Mouse (Mus musculus) limb, embryonic 14.5 days (tissue): ENCODE data around the gene 4933421I07Rik. TPM values are rescaled to one million over a fixed set of nuclear protein-coding genes. Genes with fewer than 3 reads are reported as not detected.

ENCODE experiments used
- ATAC-seq: fragments of 200-750 bp; cut with Nextera tagmentation; 2 replicates; pipeline ENCODE4 v1.8.0; 2017; ENCODE audit warnings: low read depth, moderate number of reproducible peaks, moderate TSS enrichment; ENCODE audit not compliant: low FRiP score
- DNase-seq: peaks from one replicate; pipeline ENCODE4 v3.0.0-alpha.2; 2015; ENCODE audit warnings: low spot score
- H3K27ac ChIP-seq: fragments of 300-500 bp; sonication (generic); replicated peaks from 2 replicates; pipeline ENCODE4 v1.5.1; 2014; ENCODE audit warnings: low read depth, mild to moderate bottlenecking, low read length, moderate library complexity, mixed read lengths
- H3K27me3 ChIP-seq: fragments of 300-500 bp; sonication (generic); 2 replicates; pipeline ENCODE4 v1.6.1; 2014; ENCODE audit warnings: low read length, mixed read lengths; ENCODE audit not compliant: control insufficient read depth, insufficient read depth
- H3K36me3 ChIP-seq: fragments of 300-500 bp; sonication (generic); 2 replicates; pipeline ENCODE4 v1.6.1; 2014; ENCODE audit warnings: mild to moderate bottlenecking, low read length, moderate library complexity, mixed read lengths; ENCODE audit not compliant: control insufficient read depth, insufficient read depth
- H3K4me1 ChIP-seq: fragments of 300-500 bp; sonication (generic); 2 replicates; pipeline ENCODE4 v1.6.1; 2014; ENCODE audit warnings: antibody characterized with exemption, low read length, mixed read lengths; ENCODE audit not compliant: control insufficient read depth, insufficient read depth
- H3K4me2 ChIP-seq: fragments of 300-500 bp; sonication (generic); replicated peaks from 2 replicates; pipeline ENCODE4 v1.6.1; 2014; ENCODE audit warnings: low read depth, mild to moderate bottlenecking, low read length, moderate library complexity; ENCODE audit not compliant: severe bottlenecking
- H3K4me3 ChIP-seq: fragments of 300-500 bp; sonication (generic); replicated peaks from 2 replicates; pipeline ENCODE4 v1.5.1; 2014; ENCODE audit warnings: low read length
- H3K9ac ChIP-seq: fragments of 300-500 bp; sonication (generic); 2 replicates; pipeline ENCODE4 v1.6.1; 2014; ENCODE audit warnings: mild to moderate bottlenecking, low read depth, low read length, moderate library complexity; ENCODE audit not compliant: severe bottlenecking
- H3K9me3 ChIP-seq: fragments of 300-500 bp; sonication (generic); 2 replicates; pipeline ENCODE4 v1.6.1; 2016; ENCODE audit warnings: low read length; ENCODE audit not compliant: control insufficient read depth
- POLR2A ChIP-seq: fragments of 200-500 bp; IDR thresholded peaks from 2 replicates; pipeline ENCODE4 v1.8.0; 2012; ENCODE audit warnings: inconsistent platforms, mild to moderate bottlenecking, moderate library complexity, borderline replicate concordance; ENCODE audit not compliant: insufficient read depth, insufficient read length; ENCODE audit errors: extremely low read depth
- WGBS: fragments of 180-500 bp; shearing (Covaris S2); extraction: QIAGEN DNeasy Blood & Tissue Kit; methylation state at CpG from one replicate; pipeline ENCODE4 v1.1.7; 2014; 5-methylcytosine and 5-hydroxymethylcytosine counted together
- polyA plus RNA-seq, 2 experiments: library from polyadenylated mRNA; depleted of rRNA in 1 of 2; stranded (reverse) in 1 of 2; unstranded in 1 of 2; fragments of >200 nt; fragmentation: Nextera tagmentation in 1 of 2; extraction: Ambion mirVana in 1 of 2; gene quantifications; 2 replicates each; pipeline versions ENCODE4 v1.2.1 to v1.2.3; 2012 to 2014

Gene 4933421I07Rik
- polyA plus RNA-seq (2012; rRNA removed) (not detected in 2 replicates), polyA plus RNA-seq (2014; fragmentation: Nextera tagmentation; extraction: Ambion mirVana) (not detected in 2 replicates)

DNA sequence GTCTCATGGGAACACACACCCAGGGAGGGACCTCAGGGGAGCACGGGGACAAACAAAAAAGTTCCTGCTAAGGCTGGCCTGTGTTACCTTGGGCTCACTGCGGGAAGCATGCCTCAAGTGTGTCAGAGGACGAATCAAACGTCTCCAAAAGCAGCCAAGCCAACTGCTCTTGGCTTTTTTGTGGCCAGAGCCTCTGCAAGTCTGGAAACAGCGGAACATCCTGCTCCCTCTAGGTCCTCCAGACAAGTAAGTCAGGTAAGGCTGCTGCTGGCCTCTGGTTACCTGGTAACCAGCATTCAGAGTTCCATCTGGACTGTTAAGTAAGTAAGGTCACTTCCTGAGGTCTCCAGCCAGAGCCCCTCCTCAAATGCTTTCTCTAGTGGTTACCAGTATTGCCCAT, at the start of gene 4933421I07Rik:
Gene 4933421I07Rik (minus strand): TSS at position 271 of the 400 bp plus-strand sequence.
- no peaks in the 10 kb centered on the region for H3K36me3 ChIP-seq
- no peaks in the 10 kb centered on the region for H3K4me1 ChIP-seq
- H3K27ac ChIP-seq: no peak within 1 kb of the TSS
- ATAC-seq (no peak), DNase-seq (no peak)
- H3K4me2 ChIP-seq: no peak within 1 kb of the TSS
- H3K4me3 ChIP-seq: no peak within 1 kb of the TSS
- H3K27me3 ChIP-seq: no peaks in the 10 kb centered on the region
- TF ChIP-seq POLR2A: no peak
- 72% methylated on average over 5 of the region's 5 CpGs for WGBS
- H3K9ac ChIP-seq: no peak within 1 kb of the TSS
- 0 out of 2 replicates have a peak, but pooled peaks cover 5% of the 10 kb centered on the region for H3K9me3 ChIP-seq

DNA sequence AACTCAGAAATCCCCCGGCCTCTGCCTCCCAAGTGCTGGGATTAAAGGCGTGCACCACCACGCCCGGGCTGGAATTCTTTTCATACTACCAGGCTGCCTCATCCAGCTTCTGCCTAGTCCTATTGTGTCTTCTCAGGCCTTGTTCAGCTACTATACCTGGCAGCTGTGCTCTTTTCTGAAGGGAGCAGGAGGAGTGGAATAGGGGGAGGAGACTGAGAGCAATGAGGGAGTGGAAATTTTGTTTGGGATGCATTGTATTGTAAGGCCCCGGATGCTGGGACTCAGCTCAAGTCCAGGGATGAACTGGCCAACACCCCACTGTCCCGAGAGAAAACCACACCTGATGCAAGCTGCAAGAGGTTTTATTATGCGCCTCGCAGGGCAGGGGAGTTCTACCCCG, 49.4 kb upstream of the 4933421I07Rik start:
- no peak for ATAC-seq

DNA sequence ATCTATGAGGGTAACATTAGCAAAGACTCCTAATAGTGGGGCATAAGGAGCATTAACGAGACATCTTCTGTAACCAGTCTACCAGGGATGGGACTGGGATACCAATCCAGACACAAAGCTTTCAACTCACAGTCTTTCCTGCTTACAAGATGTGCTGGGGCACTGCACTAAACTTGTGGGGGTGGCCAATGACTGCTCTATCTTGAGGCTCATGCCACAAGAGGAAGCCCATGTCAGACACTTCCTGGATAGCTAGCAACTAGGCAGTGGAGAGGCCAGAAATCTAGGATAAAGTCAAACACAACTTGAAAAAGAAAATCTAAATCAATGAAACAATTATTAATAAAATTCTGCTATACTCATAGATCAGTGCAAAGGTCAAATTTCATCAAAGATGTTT, 48.3 kb upstream of the 4933421I07Rik start:
- Histone ChIP-seq H3K4me2 (no peak overlapping the region), H3K27me3 (no peaks in the 10 kb centered on the region), H3K9me3 (peaks cover 11% of the 10 kb centered on the region; the same call in 1 of the 2 replicates), H3K9ac (no peak overlapping the region), H3K36me3 (peaks cover 14% of the 10 kb centered on the region), H3K4me1 (no peaks in the 10 kb centered on the region), H3K27ac (no peak overlapping the region), H3K4me3 (no peak overlapping the region)
- DNase-seq: no peak
- TF ChIP-seq POLR2A: no peak
- 86% methylated on average over 1 of the region's 1 CpGs for WGBS
- no peak for ATAC-seq

More for the DNA sequence above, 49.4 kb upstream of the 4933421I07Rik start:
- no peak for TF ChIP-seq POLR2A
- Histone ChIP-seq H3K9me3 (peaks cover 11% of the 10 kb centered on the region; the same call in 1 of the 2 replicates), H3K27me3 (no peaks in the 10 kb centered on the region), H3K4me3 (no peak overlapping the region), H3K27ac (no peak overlapping the region), H3K36me3 (peaks cover 14% of the 10 kb centered on the region), H3K4me2 (no peak overlapping the region), H3K4me1 (no peaks in the 10 kb centered on the region), H3K9ac (no peak overlapping the region)
- DNase-seq: no peak
- WGBS: 91% methylated on average over 9 of the region's 9 CpGs

DNA sequence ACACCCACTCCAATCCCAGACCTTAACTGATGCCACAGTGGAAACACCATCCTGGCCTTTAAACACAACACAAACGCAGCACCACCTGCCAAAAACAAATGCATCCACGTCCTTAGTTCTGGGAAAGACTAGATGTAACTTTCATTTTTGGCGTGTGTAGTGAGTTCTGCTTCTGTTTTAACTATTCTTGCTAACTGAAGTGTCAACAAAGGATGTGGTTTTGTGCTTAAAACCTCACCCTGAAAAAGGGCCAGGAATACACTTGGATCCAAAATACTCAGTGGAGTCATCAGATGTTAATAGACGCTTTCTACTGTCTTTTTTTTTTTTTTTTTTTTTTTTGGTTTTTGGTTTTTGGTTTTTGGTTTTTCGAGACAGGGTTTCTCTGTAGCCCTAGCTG, 42.9 kb upstream of the 4933421I07Rik start:
- no peak for TF ChIP-seq POLR2A

DNA sequence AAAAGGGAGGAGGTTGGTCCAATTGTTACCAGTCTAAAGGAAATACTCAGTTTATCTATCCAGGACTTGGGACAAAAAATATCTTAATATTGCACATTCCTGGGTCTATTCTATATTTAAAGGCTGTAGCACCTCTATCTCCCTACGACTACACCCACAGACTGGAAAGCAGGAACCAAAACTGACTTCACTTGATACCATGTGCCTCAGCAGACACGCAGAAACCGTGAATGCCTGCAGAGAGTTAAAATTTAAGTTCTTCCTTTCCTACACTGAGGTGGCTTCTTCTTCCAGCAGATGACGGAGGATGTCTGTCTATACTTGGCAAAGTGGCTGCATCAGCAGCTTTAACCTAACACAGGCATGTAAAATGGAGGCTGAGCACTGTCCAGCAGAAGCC, 42.4 kb upstream of the 4933421I07Rik start:
- H3K27me3 ChIP-seq: no peaks in the 10 kb centered on the region
- no peak overlapping the region for H3K9ac ChIP-seq
- no peak for TF ChIP-seq POLR2A
- H3K4me2 ChIP-seq: no peak overlapping the region
- no peak overlapping the region for H3K4me3 ChIP-seq
- H3K36me3 ChIP-seq: peaks cover 36% of the 10 kb centered on the region
- no peaks in the 10 kb centered on the region for H3K4me1 ChIP-seq
- H3K9me3 ChIP-seq: peaks cover 7% of the 10 kb centered on the region; the same call in 1 of the 2 replicates
- DNase-seq (no peak), ATAC-seq (no peak)
- no peak overlapping the region for H3K27ac ChIP-seq
- 93% methylated on average over 4 of the region's 4 CpGs for WGBS

More for the DNA sequence above, 42.9 kb upstream of the 4933421I07Rik start:
- DNase-seq: no peak
- no peak for ATAC-seq
- H3K4me3 ChIP-seq: no peak overlapping the region
- WGBS: 90% methylated on average over 5 of the region's 5 CpGs
- H3K9ac ChIP-seq: no peak overlapping the region
- H3K27ac ChIP-seq: no peak overlapping the region
- H3K36me3 ChIP-seq: peaks cover 32% of the 10 kb centered on the region
- H3K4me1 ChIP-seq: no peaks in the 10 kb centered on the region
- H3K9me3 ChIP-seq: peaks cover 7% of the 10 kb centered on the region; the same call in 1 of the 2 replicates
- H3K4me2 ChIP-seq: no peak overlapping the region
- H3K27me3 ChIP-seq: no peaks in the 10 kb centered on the region
